Mouse (Mus musculus) large intestine, adult 2 months (tissue): ENCODE measurements at regions not wholly inside any gene's neighbourhood (a gene's known extent, or its start where the extent isn't known, plus 50 kb on each side); places are given as distances from the start of the nearest gene placed in this dataset.

ENCODE experiments used
- DNase-seq: peaks from one replicate; pipeline ENCODE4 v3.0.0-alpha.2; 2012; ENCODE audit warnings: low read depth, low spot score
- WGBS: fragments of 180-500 bp; shearing (Covaris S2); methylation state at CpG from one replicate; pipeline ENCODE4 v1.1.7; 2018; 5-methylcytosine and 5-hydroxymethylcytosine counted together

- DNase-seq, result no peak
Observed at GRCm38 (mm10) chr10:126431222-126431621, 465.3 kb downstream of the Lrig3 start.

- 62% methylated on average over 8 of the region's 8 CpGs for WGBS
Observed at GRCm38 (mm10) chr10:126430346-126430745, 464.4 kb downstream of the Lrig3 start.

GRCm38 (mm10) chr10:126429502-126429901 lies 463.5 kb downstream of the Lrig3 start:
- 21% methylated on average over 1 of the region's 1 CpGs for WGBS
- peak; percentile 31 for DNase-seq

More at GRCm38 (mm10) chr10:126430346-126430745, 464.4 kb downstream of the Lrig3 start:
- DNase-seq, result no peak

- no peak for DNase-seq
- WGBS, result 50% methylated on average over 6 of the region's 6 CpGs
Observed at GRCm38 (mm10) chr10:126422066-126422465, 456.1 kb downstream of the Lrig3 start.

- no peak for DNase-seq
- WGBS, result 73% methylated on average over 7 of the region's 7 CpGs
Observed at GRCm38 (mm10) chr10:126413786-126414185, 447.8 kb downstream of the Lrig3 start.

- DNase-seq, result no peak
- WGBS, result 82% methylated on average over 2 of the region's 3 CpGs
Observed at GRCm38 (mm10) chr10:126392235-126392634, 426.3 kb downstream of the Lrig3 start.

- no peak for DNase-seq
- 79% methylated on average over 6 of the region's 6 CpGs for WGBS
Observed at GRCm38 (mm10) chr10:126391770-126392169, 425.8 kb downstream of the Lrig3 start.

GRCm38 (mm10) chr10:126386430-126386829 lies 420.5 kb downstream of the Lrig3 start:
- no peak for DNase-seq
- WGBS, result 73% methylated on average over 3 of the region's 3 CpGs

- 83% methylated on average over 6 of the region's 6 CpGs for WGBS
- DNase-seq, result no peak
Observed at GRCm38 (mm10) chr10:126385644-126386043, 419.7 kb downstream of the Lrig3 start.

- no peak for DNase-seq
- 80% methylated on average over 2 of the region's 2 CpGs for WGBS
Observed at GRCm38 (mm10) chr10:126380381-126380780, 414.4 kb downstream of the Lrig3 start.

- no peak for DNase-seq
- 25% methylated on average over 6 of the region's 6 CpGs for WGBS
Observed at GRCm38 (mm10) chr10:126379239-126379638, 413.3 kb downstream of the Lrig3 start.

- 64% methylated on average over 6 of the region's 6 CpGs for WGBS
- DNase-seq, result no peak
Observed at GRCm38 (mm10) chr10:126373906-126374305, 407.9 kb downstream of the Lrig3 start.

- DNase-seq, result no peak
- WGBS, result 73% methylated on average over 6 of the region's 6 CpGs
Observed at GRCm38 (mm10) chr10:126371881-126372280, 405.9 kb downstream of the Lrig3 start.

- DNase-seq, result no peak
- WGBS, result 65% methylated on average over 11 of the region's 11 CpGs
Observed at GRCm38 (mm10) chr10:126349076-126349475, 383.1 kb downstream of the Lrig3 start.

GRCm38 (mm10) chr10:126337426-126337825 lies 371.5 kb downstream of the Lrig3 start:
- 76% methylated on average over 4 of the region's 4 CpGs for WGBS
- no peak for DNase-seq

- DNase-seq, result no peak
- WGBS, result 78% methylated on average over 5 of the region's 5 CpGs
Observed at GRCm38 (mm10) chr10:126333786-126334185, 367.8 kb downstream of the Lrig3 start.

GRCm38 (mm10) chr10:126330305-126330969 lies 364.5 kb downstream of the Lrig3 start:
- peak; percentile 52 for DNase-seq
- WGBS, result 6% methylated on average over 17 of the region's 17 CpGs

GRCm38 (mm10) chr10:126320831-126321230 lies 354.9 kb downstream of the Lrig3 start:
- 88% methylated on average over 9 of the region's 9 CpGs for WGBS
- no peak for DNase-seq

GRCm38 (mm10) chr10:126319795-126320194 lies 353.8 kb downstream of the Lrig3 start:
- 33% methylated on average over 10 of the region's 10 CpGs for WGBS
- DNase-seq, result no peak

- WGBS, result 91% methylated on average over 1 of the region's 1 CpGs
Observed at GRCm38 (mm10) chr10:126299962-126300361, 334.0 kb downstream of the Lrig3 start.

GRCm38 (mm10) chr10:126298211-126298610 lies 332.2 kb downstream of the Lrig3 start:
- DNase-seq, result no peak
- WGBS, result 58% methylated on average over 6 of the region's 6 CpGs

More at GRCm38 (mm10) chr10:126299962-126300361, 334.0 kb downstream of the Lrig3 start:
- no peak for DNase-seq

GRCm38 (mm10) chr10:126295853-126296252 lies 329.9 kb downstream of the Lrig3 start:
- WGBS, result 78% methylated on average over 7 of the region's 7 CpGs

More at GRCm38 (mm10) chr10:126295853-126296252, 329.9 kb downstream of the Lrig3 start:
- DNase-seq, result no peak
